Mouse (Mus musculus) neutrophil, adult 5-6 weeks (primary cell): Measurements from ENCODE around the gene Gm42742. TPM values are rescaled to one million over a fixed set of nuclear protein-coding genes. Genes with fewer than 3 reads are reported as not detected.

ENCODE experiments used
- ATAC-seq: fragments of 151-379, 151-347 bp; 2 replicates; pipeline ENCODE4 v1.8.0; 2017; ENCODE audit warnings: mild to moderate bottlenecking, moderate TSS enrichment; ENCODE audit not compliant: insufficient number of reproducible peaks, poor library complexity, low FRiP score, severe bottlenecking; ENCODE audit errors: extremely low read depth
- total RNA-seq: library from RNA; stranded (forward); fragments of 200-1000 nt; gene quantifications from 2 replicates; pipeline ENCODE4 v1.2.3, GENCODE M21; 2017

Gene Gm42742
- total RNA-seq, 1 experiment from 2014 or later: 34.7 TPM

- ATAC-seq: no peak
These were observed 948 bp upstream of the Gm42742 start for GRCm38 (mm10) chr7:127021563-127022527.

GRCm38 (mm10) chr7:127020491-127020890 is 406 bp downstream of the Gm42742 start:
- no peak for ATAC-seq

GRCm38 (mm10) chr7:127020031-127020430 is 866 bp downstream of the Gm42742 start:
- ATAC-seq: no peak

GRCm38 (mm10) chr7:127019306-127019960 is 1.5 kb downstream of the Gm42742 start:
- no peak for ATAC-seq

GRCm38 (mm10) chr7:127018416-127019305 is 2.2 kb downstream of the Gm42742 start:
- ATAC-seq: no peak

- ATAC-seq: no peak
These were observed 2.9 kb downstream of the Gm42742 start for GRCm38 (mm10) chr7:127017950-127018345.

- ATAC-seq: peak; percentile 74
These were observed 3.6 kb downstream of the Gm42742 start, which contains the start of gene Pagr1a for GRCm38 (mm10) chr7:127016971-127017949. TSS of gene Pagr1a (minus strand) at chr7:127017352.

GRCm38 (mm10) chr7:127016486-127016938 is 4.4 kb downstream of the Gm42742 start:
- ATAC-seq: peak; percentile 14; the same call in 1 of the 2 replicates

GRCm38 (mm10) chr7:127016481-127016485 is 4.6 kb downstream of the Gm42742 start, which contains the start of gene Pagr1b:
TSS of gene Pagr1b (minus strand) at chr7:127016484.
- ATAC-seq: no peak

- ATAC-seq: peak; percentile 35; the same call in 1 of the 2 replicates
These were observed 4.8 kb downstream of the Gm42742 start for GRCm38 (mm10) chr7:127016081-127016480.

GRCm38 (mm10) chr7:127014993-127015392 is 5.9 kb downstream of the Gm42742 start:
- no peak for ATAC-seq

- peak; percentile 48 for ATAC-seq
These were observed 6.6 kb downstream of the Gm42742 start, which contains the start of gene Mvp for GRCm38 (mm10) chr7:127014320-127014719. TSS of gene Mvp (minus strand) at chr7:127014621.

- ATAC-seq: no peak
These were observed 7.5 kb downstream of the Gm42742 start for GRCm38 (mm10) chr7:127013385-127013784.

GRCm38 (mm10) chr7:127012845-127013244 is 8.1 kb downstream of the Gm42742 start:
- ATAC-seq: no peak

GRCm38 (mm10) chr7:127012374-127012773 is 8.5 kb downstream of the Gm42742 start:
- ATAC-seq: no peak

- ATAC-seq: no peak
These were observed 9.2 kb downstream of the Gm42742 start for GRCm38 (mm10) chr7:127011717-127012116.

GRCm38 (mm10) chr7:127011051-127011450 is 9.8 kb downstream of the Gm42742 start:
- no peak for ATAC-seq
